ENCODE assay signal across 8 mouse cellular contexts in genomic region chr14:25832301-25832700, GRCm38 (mm10). TPM values are rescaled to one million over a fixed set of nuclear protein-coding genes. Genes with fewer than 3 reads are reported as not detected.
A peak's percentile ranks its signal among the peaks of the same experiment; 100 is the strongest.
DNase-seq lines count a peak whose midpoint lies in the region; ATAC-seq and TF ChIP-seq lines count a peak whose summit lies in the region.

No protein-coding gene starts in this region.

- no peak overlapping the region for H3K27ac ChIP-seq in CH12.LX (ENCODE audit: insufficient read depth, low read depth)
- no peak overlapping the region for H3K27ac ChIP-seq in embryonic facial prominence, embryonic 11.5 days (replicated peaks; ENCODE audit: low read depth, low read length)
- peak overlapping the region; percentile 29; the same call in 1 of the 2 replicates for H3K27ac ChIP-seq in heart, embryonic 11.5 days (ENCODE audit: low read depth, low read length)

- no peaks in the 10 kb centered on the region for H3K27me3 ChIP-seq in CH12.LX (replicated peaks)
- H3K27me3 ChIP-seq in embryonic facial prominence, embryonic 11.5 days (ENCODE audit: control insufficient read depth, insufficient read depth, low read length): no peaks in the 10 kb centered on the region
- H3K27me3 ChIP-seq in heart, embryonic 11.5 days (ENCODE audit: control insufficient read depth, insufficient read depth, low read length): no peaks in the 10 kb centered on the region

- no peak for TF ChIP-seq POLR2A in CH12.LX (IDR thresholded peaks at IDR 0.05; ENCODE audit: low read depth, low read length)

- peaks cover 0 to 11% of the 10 kb centered on the region in 2 experiments; a peak in 2 of 4 replicates for H3K4me1 ChIP-seq in CH12.LX (ENCODE audit: control insufficient read depth in 1 of 2, insufficient read depth in 2 of 2)
- H3K4me1 ChIP-seq in embryonic facial prominence, embryonic 11.5 days (ENCODE audit: control insufficient read depth, insufficient read depth, low read length): no peaks in the 10 kb centered on the region
- H3K4me1 ChIP-seq in heart, embryonic 11.5 days (ENCODE audit: control insufficient read depth, insufficient read depth, low read length): no peaks in the 10 kb centered on the region

- TF ChIP-seq EP300 in CH12.LX (IDR thresholded peaks at IDR 0.05; ENCODE audit: low read length): peak; percentile 25; the same call in 1 of the 2 replicates

- H3K4me2 ChIP-seq in CH12.LX (ENCODE audit: insufficient read depth, low read depth, poor library complexity, severe bottlenecking): peak overlapping the region; percentile 30
- no peak overlapping the region for H3K4me2 ChIP-seq in embryonic facial prominence, embryonic 11.5 days (ENCODE audit: low read depth, low read length)
- H3K4me2 ChIP-seq in heart, embryonic 11.5 days: peak overlapping the region; percentile 31

- ATAC-seq in embryonic facial prominence, embryonic 11.5 days (replicated peaks; ENCODE audit: insufficient number of reproducible peaks, low FRiP score, low TSS enrichment, low read depth): no peak
- no peak; the same call in 1 of the 2 replicates for ATAC-seq in heart, embryonic 11.5 days (replicated peaks; ENCODE audit: insufficient number of reproducible peaks, low FRiP score, low TSS enrichment)

- H3K9me3 ChIP-seq in CH12.LX (replicated peaks; ENCODE audit: low read length): no peaks in the 10 kb centered on the region
- H3K9me3 ChIP-seq in embryonic facial prominence, embryonic 11.5 days (replicated peaks; ENCODE audit: control insufficient read depth, low read length): no peaks in the 10 kb centered on the region
- no peaks in the 10 kb centered on the region for H3K9me3 ChIP-seq in heart, embryonic 11.5 days (replicated peaks; ENCODE audit: control insufficient read depth, low read length)

- peak; percentile 67 for TF ChIP-seq RAD21 in CH12.LX (IDR thresholded peaks at IDR 0.05; ENCODE audit: low read depth, low read length)

- H3K9ac ChIP-seq in CH12.LX (ENCODE audit: insufficient read depth, low read depth): no peak overlapping the region
- H3K9ac ChIP-seq in embryonic facial prominence, embryonic 11.5 days (replicated peaks; ENCODE audit: low read length): no peak overlapping the region
- no peak overlapping the region for H3K9ac ChIP-seq in heart, embryonic 11.5 days (ENCODE audit: low read depth, low read length)

- no peaks in the 10 kb centered on the region for H3K79me2 ChIP-seq in CH12.LX (replicated peaks; ENCODE audit: control insufficient read depth, extremely low read depth, insufficient read depth, poor library complexity, severe bottlenecking)

- TF ChIP-seq CTCF in CH12.LX (conservative IDR thresholded peaks at IDR 0.05 in 1 of 2, IDR thresholded peaks at IDR 0.05 in 1 of 2; ENCODE audit: low read depth in 2 of 2, low read length in 2 of 2): peak; percentile 71 to 78

- WGBS in embryonic facial prominence, embryonic 11.5 days: 11% methylated on average over 14 of the region's 14 CpGs
- WGBS in heart, embryonic 11.5 days (ENCODE audit: insufficient replicate concordance): 6% methylated on average over 14 of the region's 14 CpGs

- in situ Hi-C loops in CH12.LX (cut with MboI; ENCODE audit: low pct_ligation_motif_present, low pct_unique_long_range_greater_than_20kb, low sequenced_read_pairs): no loop called here

- no peak overlapping the region for H3K4me3 ChIP-seq in CH12.LX (replicated peaks in 1 of 3; ENCODE audit: low read depth in 2 of 3, low read length in 2 of 3, poor library complexity in 1 of 3)
- H3K4me3 ChIP-seq in embryonic facial prominence, embryonic 11.5 days (ENCODE audit: low read depth, low read length): no peak overlapping the region
- no peak overlapping the region for H3K4me3 ChIP-seq in heart, embryonic 11.5 days (ENCODE audit: low read depth, low read length)

- H3K36me3 ChIP-seq in CH12.LX (replicated peaks in 1 of 2; ENCODE audit: control insufficient read depth in 1 of 2, insufficient read depth in 1 of 2, low read length in 1 of 2): no peaks in the 10 kb centered on the region
- H3K36me3 ChIP-seq in embryonic facial prominence, embryonic 11.5 days (replicated peaks; ENCODE audit: control insufficient read depth, insufficient read depth, low read depth, low read length): no peaks in the 10 kb centered on the region
- H3K36me3 ChIP-seq in heart, embryonic 11.5 days (ENCODE audit: control insufficient read depth, insufficient read depth, low read length): no peaks in the 10 kb centered on the region

- DNase-seq in CH12.LX (ENCODE audit: extremely low read depth): peak; percentile 64
- peak; percentile 73 for DNase-seq in adrenal gland, postnatal 14 days
- peak; percentile 75 for DNase-seq in embryonic facial prominence, embryonic 11.5 days (ENCODE audit: low spot score)
- DNase-seq in kidney, postnatal 25 days: peak; percentile 57 to 70
- peak; percentile 68 to 78 for DNase-seq in lung, adult 18-20 months
- peak; percentile 63 for DNase-seq in ovary, postnatal 36 days (ENCODE audit: low spot score)
- DNase-seq in thymus, postnatal 14 days: peak; percentile 75

- dilution Hi-C loops in CH12.LX (cut with MboI; ENCODE audit: extremely low pct_ligation_motif_present, extremely low pct_unique_long_range_greater_than_20kb, low sequenced_read_pairs): no loop called here

TF ChIP-seq in CH12.LX, 34 proteins besides CTCF, POLR2A, EP300 and RAD21:
- TF ChIP-seq MXI1 (IDR thresholded peaks at IDR 0.05; ENCODE audit: low read depth, low read length) (no peak), MAX (IDR thresholded peaks at IDR 0.05; ENCODE audit: low read length) (0 out of 2 replicates have a peak, but pooled peaks have one; percentile 12), SMC3 (IDR thresholded peaks at IDR 0.05; ENCODE audit: low read depth, low read length) (peak; percentile 65), POLR2AphosphoS2 (IDR thresholded peaks at IDR 0.05; ENCODE audit: low read depth, low read length) (no peak), ZC3H11A (IDR thresholded peaks at IDR 0.05; ENCODE audit: low read depth, low read length) (no peak), MAZ (IDR thresholded peaks at IDR 0.05; ENCODE audit: low read depth, low read length) (no peak), JUN (IDR thresholded peaks at IDR 0.05; ENCODE audit: insufficient read depth, low read depth, low read length) (peak; percentile 72), MYC (IDR thresholded peaks at IDR 0.05; ENCODE audit: low read depth, low read length) (no peak), RCOR1 (conservative IDR thresholded peaks at IDR 0.05; ENCODE audit: low read depth, low read length) (no peak), MEF2A (IDR thresholded peaks at IDR 0.05; ENCODE audit: borderline replicate concordance, low read depth, low read length) (peak; percentile 90), KAT2A (IDR thresholded peaks at IDR 0.05; ENCODE audit: insufficient replicate concordance, low read length) (no peak), JUND (conservative IDR thresholded peaks at IDR 0.05; ENCODE audit: low read depth, low read length) (peak; percentile 77), CHD1 (IDR thresholded peaks at IDR 0.05; ENCODE audit: low read depth, low read length) (no peak), ETS1 (conservative IDR thresholded peaks at IDR 0.05; ENCODE audit: low read depth, low read length) (0 out of 2 replicates have a peak, but pooled peaks have one; percentile 14), ZNF384 (IDR thresholded peaks at IDR 0.05; ENCODE audit: low read depth, low read length) (no peak)

RNA-seq across cellular contexts. Expression of gene Anxa11, which starts 9.7 kb away (rescaled TPM):
- total RNA-seq in CH12.LX (2012; rRNA removed) (8.4 and 8.8 TPM in 2 replicates), CH12.LX (2014; rRNA removed) (4.6 and 5.0 TPM in 2 replicates)
- polyA plus RNA-seq in CH12.LX (2012; ENCODE audit: insufficient read length, low read depth): 31.4 and 35.0 TPM in 2 replicates
- total RNA-seq in adrenal gland, postnatal 14 days (2021): 51.1 and 59.2 TPM in 2 replicates
- 7.1 and 9.1 TPM in 2 replicates for polyA plus RNA-seq in embryonic facial prominence, embryonic 11.5 days (2014; fragmentation: Nextera tagmentation; extraction: Ambion mirVana)
- polyA plus RNA-seq in heart, embryonic 11.5 days (2014; fragmentation: Nextera tagmentation; extraction: Ambion mirVana): 14.7 and 18.6 TPM in 2 replicates
